Mouse (Mus musculus): ENCODE measurements around the gene Dtnb.

Gene Dtnb

GRCm38 (mm10) chr12:3732623-3733265 is 160.6 kb downstream of the Dtnb start:
- in situ Hi-C loops (cut with MseI, MboI), result no loop called here

- in situ Hi-C loops (cut with MseI, MboI), result no loop called here
Measured at GRCm38 (mm10) chr12:3733328-3733727, 161.1 kb downstream of the Dtnb start.

GRCm38 (mm10) chr12:3737009-3737408 is 164.8 kb downstream of the Dtnb start:
- in situ Hi-C loops (cut with MseI, MboI), result no loop called here

GRCm38 (mm10) chr12:3738741-3739529 is 166.8 kb downstream of the Dtnb start:
- in situ Hi-C loops (cut with MseI, MboI), result no loop called here

GRCm38 (mm10) chr12:3739749-3740704 is 167.8 kb downstream of the Dtnb start:
- in situ Hi-C loops (cut with MseI, MboI), result no loop called here

- in situ Hi-C loops (cut with MseI, MboI), result no loop called here
Measured at GRCm38 (mm10) chr12:3740705-3741081, 168.5 kb downstream of the Dtnb start.

- in situ Hi-C loops (cut with MseI, MboI), result no loop called here
Measured at GRCm38 (mm10) chr12:3745432-3746105, 173.4 kb downstream of the Dtnb start.

GRCm38 (mm10) chr12:3746369-3746768 is 174.2 kb downstream of the Dtnb start:
- in situ Hi-C loops (cut with MseI, MboI), result no loop called here

GRCm38 (mm10) chr12:3747583-3747982 is 175.4 kb downstream of the Dtnb start:
- in situ Hi-C loops (cut with MseI, MboI), result no loop called here

GRCm38 (mm10) chr12:3755522-3755921 is 183.3 kb downstream of the Dtnb start:
- in situ Hi-C loops (cut with MseI, MboI), result no loop called here

- in situ Hi-C loops (cut with MseI, MboI), result no loop called here
Measured at GRCm38 (mm10) chr12:3756216-3756615, 184.0 kb downstream of the Dtnb start.

GRCm38 (mm10) chr12:3758127-3758526 is 185.9 kb downstream of the Dtnb start:
- in situ Hi-C loops (cut with MseI, MboI), result no loop called here

- in situ Hi-C loops (cut with MseI, MboI), result no loop called here
Measured at GRCm38 (mm10) chr12:3759419-3759818, 187.2 kb downstream of the Dtnb start.

GRCm38 (mm10) chr12:3760876-3761590 is 188.9 kb downstream of the Dtnb start:
- in situ Hi-C loops (cut with MseI, MboI), result no loop called here

- in situ Hi-C loops (cut with MseI, MboI), result no loop called here
Measured at GRCm38 (mm10) chr12:3761591-3762295, 189.6 kb downstream of the Dtnb start.

GRCm38 (mm10) chr12:3764191-3764804 is 192.1 kb downstream of the Dtnb start:
- in situ Hi-C loops (cut with MseI, MboI), result no loop called here

- in situ Hi-C loops (cut with MseI, MboI), result no loop called here
Measured at GRCm38 (mm10) chr12:3767360-3767759, 195.2 kb downstream of the Dtnb start.

- in situ Hi-C loops (cut with MseI, MboI), result no loop called here
Measured at GRCm38 (mm10) chr12:3768391-3768790, 196.2 kb downstream of the Dtnb start.

- in situ Hi-C loops (cut with MseI, MboI), result no loop called here
Measured at GRCm38 (mm10) chr12:3770546-3770945, 198.4 kb downstream of the Dtnb start.

- in situ Hi-C loops (cut with MseI, MboI), result no loop called here
Measured at GRCm38 (mm10) chr12:3771080-3771479, 198.9 kb downstream of the Dtnb start.

All from mouse trophoblast stem cell (cell line).